Mouse (Mus musculus): ENCODE measurements around the gene Rad50. TPM values are rescaled to one million over a fixed set of nuclear protein-coding genes. Genes with fewer than 3 reads are reported as not detected.

Rad50 gene
- polyA plus RNA-seq, 1 experiment from 2014 or later, result 33.6 TPM

- Histone ChIP-seq H3K4me1 (no peaks in the 10 kb centered on the region), H3K36me3 (no peaks in the 10 kb centered on the region), H3K4me3 (no peak overlapping the region), H3K9ac (no peak overlapping the region), H3K27me3 (no peaks in the 10 kb centered on the region), H3K9me3 (no peaks in the 10 kb centered on the region), H3K27ac (no peak overlapping the region), H3K4me2 (no peak overlapping the region)
- 80% methylated on average over 6 of the region's 6 CpGs for WGBS
- ATAC-seq (ENCODE audit: insufficient number of reproducible peaks, insufficient read depth, low FRiP score, low TSS enrichment, low read depth), result no peak
Observed at GRCm38 (mm10) chr11:53615172-53615571, 91.9 kb downstream of the Rad50 start.

GRCm38 (mm10) chr11:53609672-53610071 is 97.4 kb downstream of the Rad50 start:
- no peak for ATAC-seq (ENCODE audit: insufficient number of reproducible peaks, insufficient read depth, low FRiP score, low TSS enrichment, low read depth)

GRCm38 (mm10) chr11:53609231-53609630 is 97.9 kb downstream of the Rad50 start:
- no peak overlapping the region for H3K4me3 ChIP-seq
- peaks cover 16% of the 10 kb centered on the region for H3K4me1 ChIP-seq
- H3K27ac ChIP-seq, result no peak overlapping the region
- H3K36me3 ChIP-seq, result no peaks in the 10 kb centered on the region
- H3K27me3 ChIP-seq, result no peaks in the 10 kb centered on the region
- ATAC-seq (ENCODE audit: insufficient number of reproducible peaks, insufficient read depth, low FRiP score, low TSS enrichment, low read depth), result no peak
- no peak overlapping the region for H3K9ac ChIP-seq
- WGBS, result 75% methylated on average over 6 of the region's 6 CpGs
- H3K4me2 ChIP-seq, result no peak overlapping the region
- H3K9me3 ChIP-seq, result no peaks in the 10 kb centered on the region

More at GRCm38 (mm10) chr11:53609672-53610071, 97.4 kb downstream of the Rad50 start:
- WGBS, result 72% methylated on average over 3 of the region's 3 CpGs
- peaks cover 16% of the 10 kb centered on the region for H3K4me1 ChIP-seq
- no peak overlapping the region for H3K4me2 ChIP-seq
- no peak overlapping the region for H3K9ac ChIP-seq
- H3K36me3 ChIP-seq, result no peaks in the 10 kb centered on the region
- H3K27me3 ChIP-seq, result no peaks in the 10 kb centered on the region
- H3K4me3 ChIP-seq, result no peak overlapping the region
- no peak overlapping the region for H3K27ac ChIP-seq
- no peaks in the 10 kb centered on the region for H3K9me3 ChIP-seq

- no peaks in the 10 kb centered on the region for H3K9me3 ChIP-seq
- peaks cover 13% of the 10 kb centered on the region for H3K36me3 ChIP-seq
- H3K27ac ChIP-seq, result no peak overlapping the region
- 7% methylated on average over 12 of the region's 12 CpGs for WGBS
- ATAC-seq (ENCODE audit: insufficient number of reproducible peaks, insufficient read depth, low FRiP score, low TSS enrichment, low read depth), result no peak
- H3K4me2 ChIP-seq, result peak overlapping the region; percentile 21; the same call in 1 of the 2 replicates
- H3K9ac ChIP-seq, result no peak overlapping the region
- no peak overlapping the region for H3K4me3 ChIP-seq
- no peaks in the 10 kb centered on the region for H3K27me3 ChIP-seq
- peaks cover 16% of the 10 kb centered on the region for H3K4me1 ChIP-seq
Observed at GRCm38 (mm10) chr11:53605609-53606008, 101.5 kb downstream of the Rad50 start.

- Histone ChIP-seq H3K36me3 (peaks cover 16% of the 10 kb centered on the region), H3K9ac (no peak overlapping the region), H3K27me3 (no peaks in the 10 kb centered on the region), H3K4me1 (peaks cover 15% of the 10 kb centered on the region), H3K4me2 (no peak overlapping the region), H3K4me3 (no peak overlapping the region), H3K9me3 (no peaks in the 10 kb centered on the region), H3K27ac (no peak overlapping the region)
- ATAC-seq (ENCODE audit: insufficient number of reproducible peaks, insufficient read depth, low FRiP score, low TSS enrichment, low read depth), result no peak
- WGBS, result 89% methylated on average over 3 of the region's 3 CpGs
Observed at GRCm38 (mm10) chr11:53604983-53605382, 102.1 kb downstream of the Rad50 start.

Other genes starting within 250 kb of the Rad50 start
- not detected in 2 replicates for gene Gm9837, start 236.8 kb downstream of the Rad50 start, polyA plus RNA-seq (2015; fragmentation: Nextera tagmentation; extraction: Ambion mirVana)
- gene Gm9945, start 227.2 kb downstream of the Rad50 start, polyA plus RNA-seq (2015; fragmentation: Nextera tagmentation; extraction: Ambion mirVana), result not detected in 2 replicates
- gene Sowaha, start 227.0 kb downstream of the Rad50 start, polyA plus RNA-seq (2015; fragmentation: Nextera tagmentation; extraction: Ambion mirVana), result 0.21 and 1.2 TPM in 2 replicates
- gene Sept8, start 188.1 kb downstream of the Rad50 start, polyA plus RNA-seq (2015; fragmentation: Nextera tagmentation; extraction: Ambion mirVana), result 38.1 and 43.6 TPM in 2 replicates
- gene Kif3a, start 139.9 kb downstream of the Rad50 start, polyA plus RNA-seq (2015; fragmentation: Nextera tagmentation; extraction: Ambion mirVana), result 118 and 122 TPM in 2 replicates
- 1.1 and 2.7 TPM in 2 replicates for gene Il4, start 88.7 kb downstream of the Rad50 start, polyA plus RNA-seq (2015; fragmentation: Nextera tagmentation; extraction: Ambion mirVana)
- not detected in 2 replicates for gene Il13, start 72.6 kb downstream of the Rad50 start, polyA plus RNA-seq (2015; fragmentation: Nextera tagmentation; extraction: Ambion mirVana)
- gene Il5, start 13.5 kb upstream of the Rad50 start, polyA plus RNA-seq (2015; fragmentation: Nextera tagmentation; extraction: Ambion mirVana), result not detected in 2 replicates
- 8.6 and 9.5 TPM in 2 replicates for gene Irf1, start 62.7 kb upstream of the Rad50 start, polyA plus RNA-seq (2015; fragmentation: Nextera tagmentation; extraction: Ambion mirVana)
- not detected in 2 replicates for gene Gm17334, start 65.9 kb upstream of the Rad50 start, polyA plus RNA-seq (2015; fragmentation: Nextera tagmentation; extraction: Ambion mirVana)
- gene Gm12216, start 151.9 kb upstream of the Rad50 start, polyA plus RNA-seq (2015; fragmentation: Nextera tagmentation; extraction: Ambion mirVana), result 0.40 TPM in 1 of 2 replicates, not detected in the other
- gene Slc22a5, start 184.3 kb upstream of the Rad50 start, polyA plus RNA-seq (2015; fragmentation: Nextera tagmentation; extraction: Ambion mirVana), result 8.8 and 8.9 TPM in 2 replicates